Mouse (Mus musculus): ENCODE measurements at regions not wholly inside any gene's neighbourhood (a gene's known extent, or its start where the extent isn't known, plus 50 kb on each side); places are given as distances from the start of the nearest gene placed in this dataset.
"Not testable (repeated sequence)": the region's sequence is repeated elsewhere in the genome, so short reads cannot be mapped to it uniquely, and the experiment has no call there.

DNA sequence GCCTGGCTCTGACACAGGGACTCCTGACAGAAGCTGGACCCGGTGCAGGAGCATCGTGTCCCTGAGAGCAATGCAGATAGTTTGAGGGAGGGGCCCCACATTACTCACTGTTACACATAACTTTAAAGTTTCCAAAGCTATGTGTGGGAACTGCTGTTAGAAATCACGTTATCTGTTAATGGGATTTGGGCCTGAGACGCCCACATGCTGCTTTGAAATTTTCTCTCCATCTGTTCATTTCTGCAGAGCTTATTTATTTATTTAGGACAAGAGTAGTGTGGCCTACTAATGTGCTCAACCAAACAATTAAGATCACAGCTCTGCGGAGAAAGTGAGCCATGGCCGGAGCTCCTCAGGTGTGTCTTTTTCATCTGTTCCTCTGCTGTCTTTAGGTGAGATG is 99.4 kb upstream of the Frmd4a start:
- H3K4me1 ChIP-seq (replicated peaks): no peaks in the 10 kb centered on the region
- H3K27me3 ChIP-seq (ENCODE audit: insufficient read depth, poor library complexity, severe bottlenecking): no peaks in the 10 kb centered on the region
- no peak overlapping the region for H3K27ac ChIP-seq
- no peaks in the 10 kb centered on the region for H3K36me3 ChIP-seq
- no peak for DNase-seq (ENCODE audit: low spot score)
- 87% methylated on average over 6 of the region's 6 CpGs for WGBS
- no peak overlapping the region for H3K4me3 ChIP-seq
- H3K9me3 ChIP-seq: no peaks in the 10 kb centered on the region

DNA sequence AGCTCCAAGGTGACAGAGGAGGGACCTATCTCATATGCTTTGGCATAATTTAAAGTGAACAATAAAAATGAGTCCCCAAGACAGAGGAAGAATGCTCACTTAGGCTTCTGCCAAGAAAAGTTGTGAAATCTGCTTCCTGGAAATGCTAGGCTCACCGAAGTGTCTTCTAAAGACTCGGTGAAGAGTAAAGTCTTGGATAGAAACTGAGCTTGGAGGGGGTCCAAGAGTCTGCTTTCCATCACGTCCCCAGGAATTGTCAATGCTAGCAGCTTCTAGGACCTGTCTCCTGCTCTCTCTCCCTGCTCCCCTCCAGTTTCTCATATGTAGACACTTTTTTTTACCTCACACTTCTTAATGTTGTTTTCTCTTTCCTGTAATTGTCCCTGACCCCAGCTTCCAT is 97.6 kb upstream of the Frmd4a start:
- H3K9me3 ChIP-seq: no peaks in the 10 kb centered on the region
- no peak overlapping the region for H3K27ac ChIP-seq
- peaks cover 6% of the 10 kb centered on the region for H3K4me1 ChIP-seq (replicated peaks)
- WGBS: 87% methylated on average over 3 of the region's 3 CpGs
- H3K36me3 ChIP-seq: no peaks in the 10 kb centered on the region
- no peak overlapping the region for H3K4me3 ChIP-seq
- H3K27me3 ChIP-seq (ENCODE audit: insufficient read depth, poor library complexity, severe bottlenecking): no peaks in the 10 kb centered on the region
- no peak for DNase-seq (ENCODE audit: low spot score)

GRCm38 (mm10) chr2:3921084-3921483 is 96.4 kb upstream of the Frmd4a start:
- H3K27ac ChIP-seq; H3K36me3 ChIP-seq; H3K27me3 ChIP-seq (ENCODE audit: insufficient read depth, poor library complexity, severe bottlenecking); H3K4me3 ChIP-seq; DNase-seq (ENCODE audit: low spot score); H3K9me3 ChIP-seq: not testable (repeated sequence)
- 94% methylated on average over 2 of the region's 2 CpGs for WGBS
- peaks cover 18% of the 10 kb centered on the region for H3K4me1 ChIP-seq (replicated peaks)

GRCm38 (mm10) chr2:3922739-3923138 is 94.8 kb upstream of the Frmd4a start:
- H3K27me3 ChIP-seq (ENCODE audit: insufficient read depth, poor library complexity, severe bottlenecking): no peaks in the 10 kb centered on the region
- H3K4me1 ChIP-seq (replicated peaks): peaks cover 25% of the 10 kb centered on the region
- DNase-seq (ENCODE audit: low spot score): no peak
- no peaks in the 10 kb centered on the region for H3K9me3 ChIP-seq
- 95% methylated on average over 4 of the region's 4 CpGs for WGBS
- H3K27ac ChIP-seq: no peak overlapping the region
- H3K36me3 ChIP-seq: no peaks in the 10 kb centered on the region
- H3K4me3 ChIP-seq: no peak overlapping the region

- H3K9me3 ChIP-seq: no peaks in the 10 kb centered on the region
- WGBS: 78% methylated on average over 6 of the region's 6 CpGs
- DNase-seq (ENCODE audit: low spot score): no peak
These were observed 92.8 kb upstream of the Frmd4a start for GRCm38 (mm10) chr2:3924696-3925095.

GRCm38 (mm10) chr2:3925199-3925598 is 92.3 kb upstream of the Frmd4a start:
- WGBS: 68% methylated on average over 3 of the region's 3 CpGs
- no peak for DNase-seq (ENCODE audit: low spot score)
- no peaks in the 10 kb centered on the region for H3K9me3 ChIP-seq

More at GRCm38 (mm10) chr2:3924696-3925095, 92.8 kb upstream of the Frmd4a start:
- Histone ChIP-seq H3K36me3 (no peaks in the 10 kb centered on the region), H3K4me3 (no peak overlapping the region), H3K27me3 (ENCODE audit: insufficient read depth, poor library complexity, severe bottlenecking) (no peaks in the 10 kb centered on the region), H3K4me1 (replicated peaks) (peaks cover 25% of the 10 kb centered on the region), H3K27ac (no peak overlapping the region)

DNA sequence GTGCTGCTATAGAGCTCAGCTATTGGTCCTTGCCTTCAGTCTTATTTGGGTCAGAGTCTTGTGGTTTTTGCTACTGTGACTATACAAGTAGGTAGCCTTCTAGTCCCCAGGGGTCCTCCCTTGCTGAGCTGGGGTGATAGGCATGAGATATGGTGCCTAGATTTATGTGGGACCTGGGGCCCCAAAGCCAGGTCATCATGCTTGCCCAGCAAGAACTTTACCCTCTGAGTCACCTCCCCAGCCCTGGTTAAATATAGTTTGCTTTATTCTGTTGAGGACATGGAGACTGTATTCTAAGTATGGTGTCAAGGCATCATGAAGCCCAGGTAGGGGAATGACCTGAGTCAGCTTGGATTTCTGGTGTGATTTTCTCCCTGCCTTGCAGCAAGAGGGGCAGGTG is 91.4 kb upstream of the Frmd4a start:
- no peak overlapping the region for H3K4me3 ChIP-seq
- H3K4me1 ChIP-seq (replicated peaks): peaks cover 25% of the 10 kb centered on the region
- no peak overlapping the region for H3K27ac ChIP-seq
- DNase-seq (ENCODE audit: low spot score): no peak
- no peaks in the 10 kb centered on the region for H3K36me3 ChIP-seq
- no peaks in the 10 kb centered on the region for H3K9me3 ChIP-seq
- H3K27me3 ChIP-seq (ENCODE audit: insufficient read depth, poor library complexity, severe bottlenecking): no peaks in the 10 kb centered on the region

More at GRCm38 (mm10) chr2:3925199-3925598, 92.3 kb upstream of the Frmd4a start:
- H3K27me3 ChIP-seq (ENCODE audit: insufficient read depth, poor library complexity, severe bottlenecking): no peaks in the 10 kb centered on the region
- no peak overlapping the region for H3K27ac ChIP-seq
- no peak overlapping the region for H3K4me3 ChIP-seq
- H3K4me1 ChIP-seq (replicated peaks): peaks cover 25% of the 10 kb centered on the region
- H3K36me3 ChIP-seq: no peaks in the 10 kb centered on the region

DNA sequence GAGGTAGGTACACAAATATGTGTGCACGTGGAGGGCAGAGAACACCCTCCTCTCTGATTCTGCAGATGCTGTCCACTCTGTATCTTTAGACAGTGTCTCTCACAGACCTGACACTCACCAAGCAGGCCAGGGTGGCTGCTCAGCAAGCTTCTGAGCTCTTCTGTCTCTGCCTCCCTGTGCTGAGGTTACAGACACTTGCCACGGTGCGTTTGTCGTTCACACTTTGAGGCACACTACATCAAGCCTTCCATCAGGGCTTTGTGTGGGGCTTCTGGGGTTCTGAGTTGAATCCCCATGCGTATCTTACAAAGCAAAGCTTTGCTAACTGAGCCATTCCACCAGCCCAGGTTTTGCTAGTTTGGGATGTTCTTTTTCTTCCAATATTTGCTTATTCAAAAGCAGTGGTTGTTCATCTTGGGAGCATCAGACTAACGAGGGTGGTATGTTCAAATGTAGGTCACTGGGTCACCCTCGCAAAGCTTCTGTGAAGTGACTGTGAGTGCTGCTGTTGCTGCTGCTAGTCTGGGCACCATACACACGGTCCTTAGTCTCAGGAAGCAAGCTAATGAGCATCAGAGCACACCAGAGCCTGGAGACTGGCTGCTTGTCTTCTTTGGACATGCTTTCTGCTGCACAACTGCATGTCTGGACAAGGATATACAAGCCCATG is 90.2 kb upstream of the Frmd4a start:
- Histone ChIP-seq H3K4me3 (no peak overlapping the region), H3K27ac (no peak overlapping the region), H3K9me3 (no peaks in the 10 kb centered on the region), H3K27me3 (ENCODE audit: insufficient read depth, poor library complexity, severe bottlenecking) (no peaks in the 10 kb centered on the region), H3K4me1 (replicated peaks) (peaks cover 25% of the 10 kb centered on the region), H3K36me3 (no peaks in the 10 kb centered on the region)
- 78% methylated on average over 8 of the region's 8 CpGs for WGBS
- DNase-seq (ENCODE audit: low spot score): no peak

DNA sequence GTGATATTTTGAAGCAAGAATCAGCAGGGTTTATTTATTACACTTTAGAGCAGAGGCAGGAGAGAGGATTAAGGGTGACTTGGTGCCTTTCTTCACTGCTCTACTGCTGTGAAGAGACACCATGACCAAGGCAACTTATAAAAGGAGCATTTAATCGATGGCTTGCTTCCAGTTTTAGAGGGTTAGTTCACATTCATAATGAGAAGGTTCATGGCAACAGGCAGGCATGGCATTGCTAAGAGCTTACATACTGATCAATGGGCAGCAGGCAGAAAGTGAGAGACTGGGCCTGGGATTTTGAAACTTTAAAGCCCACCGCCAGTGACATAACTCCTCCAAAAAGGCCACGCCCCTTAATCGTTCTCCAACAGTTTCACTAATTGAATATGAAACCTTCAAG is 89.7 kb upstream of the Frmd4a start:
- no peak for DNase-seq (ENCODE audit: low spot score)
- H3K27ac ChIP-seq: no peak overlapping the region
- H3K9me3 ChIP-seq: no peaks in the 10 kb centered on the region
- no peaks in the 10 kb centered on the region for H3K36me3 ChIP-seq
- H3K4me3 ChIP-seq: no peak overlapping the region
- H3K4me1 ChIP-seq (replicated peaks): peaks cover 25% of the 10 kb centered on the region
- 89% methylated on average over 4 of the region's 4 CpGs for WGBS
- no peaks in the 10 kb centered on the region for H3K27me3 ChIP-seq (ENCODE audit: insufficient read depth, poor library complexity, severe bottlenecking)

GRCm38 (mm10) chr2:3930650-3931049 is 86.9 kb upstream of the Frmd4a start:
- no peak for DNase-seq (ENCODE audit: low spot score)
- 86% methylated on average over 5 of the region's 5 CpGs for WGBS
- Histone ChIP-seq H3K27me3 (ENCODE audit: insufficient read depth, poor library complexity, severe bottlenecking) (no peaks in the 10 kb centered on the region), H3K27ac (no peak overlapping the region), H3K4me1 (replicated peaks) (peaks cover 11% of the 10 kb centered on the region), H3K9me3 (no peaks in the 10 kb centered on the region), H3K4me3 (no peak overlapping the region), H3K36me3 (no peaks in the 10 kb centered on the region)

- no peak overlapping the region for H3K27ac ChIP-seq
- no peak for DNase-seq (ENCODE audit: low spot score)
- H3K9me3 ChIP-seq: no peaks in the 10 kb centered on the region
- no peaks in the 10 kb centered on the region for H3K27me3 ChIP-seq (ENCODE audit: insufficient read depth, poor library complexity, severe bottlenecking)
- H3K36me3 ChIP-seq: no peaks in the 10 kb centered on the region
- WGBS: 87% methylated on average over 2 of the region's 2 CpGs
- H3K4me1 ChIP-seq (replicated peaks): no peaks in the 10 kb centered on the region
- H3K4me3 ChIP-seq: no peak overlapping the region
These were observed 76.7 kb upstream of the Frmd4a start for GRCm38 (mm10) chr2:3940786-3941185.

- Histone ChIP-seq H3K4me1 (replicated peaks) (no peaks in the 10 kb centered on the region), H3K27me3 (ENCODE audit: insufficient read depth, poor library complexity, severe bottlenecking) (no peaks in the 10 kb centered on the region), H3K4me3 (no peak overlapping the region), H3K27ac (no peak overlapping the region), H3K36me3 (no peaks in the 10 kb centered on the region), H3K9me3 (no peaks in the 10 kb centered on the region)
- WGBS: 95% methylated on average over 1 of the region's 1 CpGs
- DNase-seq (ENCODE audit: low spot score): no peak
These were observed 76.0 kb upstream of the Frmd4a start for GRCm38 (mm10) chr2:3941496-3941895.

- no peaks in the 10 kb centered on the region for H3K9me3 ChIP-seq
- no peaks in the 10 kb centered on the region for H3K27me3 ChIP-seq (ENCODE audit: insufficient read depth, poor library complexity, severe bottlenecking)
- H3K4me3 ChIP-seq: no peak overlapping the region
- H3K36me3 ChIP-seq: no peaks in the 10 kb centered on the region
- no peak overlapping the region for H3K27ac ChIP-seq
- WGBS: 90% methylated on average over 3 of the region's 3 CpGs
- H3K4me1 ChIP-seq (replicated peaks): no peaks in the 10 kb centered on the region
- no peak for DNase-seq (ENCODE audit: low spot score)
These were observed 70.1 kb upstream of the Frmd4a start for GRCm38 (mm10) chr2:3947432-3947831.

GRCm38 (mm10) chr2:3948331-3948730 is 69.2 kb upstream of the Frmd4a start:
- no peak for DNase-seq (ENCODE audit: low spot score)
- Histone ChIP-seq H3K27me3 (ENCODE audit: insufficient read depth, poor library complexity, severe bottlenecking) (no peaks in the 10 kb centered on the region), H3K27ac (no peak overlapping the region), H3K4me3 (no peak overlapping the region), H3K9me3 (no peaks in the 10 kb centered on the region), H3K36me3 (no peaks in the 10 kb centered on the region), H3K4me1 (replicated peaks) (no peaks in the 10 kb centered on the region)
- 53% methylated on average over 1 of the region's 1 CpGs for WGBS

All from hindbrain, embryonic 10.5 days (tissue).